Mouse (Mus musculus) heart, embryonic 16.5 days (tissue): ENCODE measurements around the gene Zfp217. TPM values are rescaled to one million over a fixed set of nuclear protein-coding genes. Genes with fewer than 3 reads are reported as not detected.

Experiments used
- ATAC-seq: fragments of 200-750 bp; cut with Nextera tagmentation; replicated peaks from 2 replicates; pipeline ENCODE4 v1.8.0; 2017; ENCODE audit warnings: moderate number of reproducible peaks; ENCODE audit not compliant: insufficient read depth, low FRiP score; ENCODE audit errors: extremely low read depth
- H3K27ac ChIP-seq: fragments of 300-500 bp; sonication (generic); 2 replicates; pipeline ENCODE4 v1.5.1; 2014; ENCODE audit warnings: mild to moderate bottlenecking, low read length, control low read depth, moderate library complexity
- H3K27me3 ChIP-seq: fragments of 300-500 bp; sonication (generic); 2 replicates; pipeline ENCODE4 v1.6.1; 2014; ENCODE audit warnings: low read length, mixed read lengths; ENCODE audit not compliant: control insufficient read depth, insufficient read depth
- H3K36me3 ChIP-seq: fragments of 300-500 bp; sonication (generic); 2 replicates; pipeline ENCODE4 v1.6.1; 2014; ENCODE audit not compliant: control insufficient read depth, insufficient read depth
- H3K4me1 ChIP-seq: fragments of 300-500 bp; sonication (generic); 2 replicates; pipeline ENCODE4 v1.6.1; 2014; ENCODE audit warnings: low read length, mixed read lengths; ENCODE audit not compliant: control insufficient read depth, insufficient read depth
- H3K4me2 ChIP-seq: fragments of 300-500 bp; sonication (generic); 2 replicates; pipeline ENCODE4 v1.6.1; 2014; ENCODE audit warnings: low read depth, mild to moderate bottlenecking, control low read depth, low read length
- H3K4me3 ChIP-seq: fragments of 300-500 bp; sonication (generic); 2 replicates; pipeline ENCODE4 v1.5.1; 2014; ENCODE audit warnings: mild to moderate bottlenecking, control low read depth, low read length
- H3K9ac ChIP-seq: fragments of 300-500 bp; sonication (generic); 2 replicates; pipeline ENCODE4 v1.6.1; 2014; ENCODE audit warnings: low read length, control low read depth
- H3K9me3 ChIP-seq: fragments of 300-500 bp; sonication (generic); replicated peaks from 2 replicates; pipeline ENCODE4 v1.6.1; 2016; ENCODE audit warnings: low read length; ENCODE audit not compliant: control insufficient read depth
- WGBS: fragments of 180-500 bp; shearing (Covaris S2); extraction: QIAGEN DNeasy Blood & Tissue Kit; methylation state at CpG from one replicate; pipeline ENCODE4 v1.1.7; 2014; 5-methylcytosine and 5-hydroxymethylcytosine counted together
- polyA plus RNA-seq: library from polyadenylated mRNA; unstranded; fragments of >200 nt; fragmentation: Nextera tagmentation; extraction: Ambion mirVana; gene quantifications from 2 replicates; pipeline ENCODE4 v1.2.1, GENCODE M21; 2015

Zfp217 gene
- polyA plus RNA-seq, 1 experiment from 2014 or later, result 3.6 TPM

- peak overlapping the region; percentile 46 for H3K4me2 ChIP-seq
- peaks cover 3% of the 10 kb centered on the region; the same call in 1 of the 2 replicates for H3K4me1 ChIP-seq
- 39% methylated on average over 15 of the region's 15 CpGs for WGBS
- no peaks in the 10 kb centered on the region for H3K27me3 ChIP-seq
- peak overlapping the region; percentile 26; the same call in 1 of the 2 replicates for H3K4me3 ChIP-seq
- H3K9me3 ChIP-seq, result peaks cover 12% of the 10 kb centered on the region
- H3K9ac ChIP-seq, result no peak overlapping the region
- no peak overlapping the region; the same call in 1 of the 2 replicates for H3K27ac ChIP-seq
- H3K36me3 ChIP-seq, result no peaks in the 10 kb centered on the region
- 0 out of 2 replicates have a peak, but pooled peaks have one; percentile 28 for ATAC-seq
Observed at GRCm38 (mm10) chr2:170070641-170071241, 77.2 kb downstream of the Zfp217 start.

DNA sequence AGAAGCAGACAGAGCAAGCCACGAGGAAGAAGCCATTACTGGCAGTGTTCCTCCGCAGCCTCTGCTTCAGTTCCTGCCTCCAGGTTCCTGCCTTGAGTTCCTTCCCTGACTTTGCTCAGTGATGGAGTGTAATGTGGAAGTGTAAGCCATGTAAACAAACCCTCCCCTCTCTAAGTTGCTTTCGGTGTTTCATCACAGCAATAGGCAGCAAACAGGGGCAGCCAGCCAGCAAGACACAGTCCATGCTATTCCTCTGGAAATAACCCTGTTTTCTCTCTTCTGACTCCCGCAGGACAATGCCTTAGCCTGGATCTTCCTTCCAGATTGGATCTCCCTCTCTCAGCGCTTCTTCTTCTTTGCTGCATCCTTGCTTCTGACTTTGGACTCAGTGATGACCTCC lies 77.9 kb downstream of the Zfp217 start:
- Histone ChIP-seq H3K27me3 (no peaks in the 10 kb centered on the region), H3K4me3 (no peak overlapping the region), H3K4me1 (peaks cover 3% of the 10 kb centered on the region; the same call in 1 of the 2 replicates), H3K9ac (no peak overlapping the region), H3K4me2 (no peak overlapping the region), H3K9me3 (peaks cover 13% of the 10 kb centered on the region), H3K36me3 (no peaks in the 10 kb centered on the region), H3K27ac (no peak overlapping the region)
- WGBS, result 70% methylated on average over 5 of the region's 5 CpGs
- no peak for ATAC-seq

DNA sequence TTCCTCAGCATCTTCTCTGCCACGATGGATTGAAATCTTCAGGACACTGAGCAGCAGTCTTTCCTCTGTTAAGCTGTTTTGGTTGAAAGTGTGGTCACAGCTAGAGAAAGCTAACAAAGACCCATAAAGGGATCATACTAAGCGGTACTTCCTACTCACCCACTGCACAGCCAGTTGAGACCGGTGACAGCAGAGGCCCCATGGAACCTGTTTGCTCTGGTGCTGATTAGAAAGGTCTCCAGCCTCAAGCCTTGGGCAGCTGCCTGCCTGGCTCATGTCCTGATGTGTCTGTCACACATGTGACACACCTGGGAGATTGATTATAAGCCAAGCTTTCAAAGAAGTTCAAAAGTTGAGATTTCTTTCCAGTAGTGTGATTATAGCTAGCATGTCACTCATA lies 85.5 kb downstream of the Zfp217 start:
- Histone ChIP-seq H3K27me3 (no peaks in the 10 kb centered on the region), H3K4me1 (no peaks in the 10 kb centered on the region), H3K36me3 (no peaks in the 10 kb centered on the region), H3K4me3 (no peak overlapping the region), H3K27ac (no peak overlapping the region), H3K4me2 (no peak overlapping the region), H3K9me3 (peaks cover 9% of the 10 kb centered on the region), H3K9ac (no peak overlapping the region)
- ATAC-seq, result no peak
- WGBS, result 73% methylated on average over 3 of the region's 3 CpGs

DNA sequence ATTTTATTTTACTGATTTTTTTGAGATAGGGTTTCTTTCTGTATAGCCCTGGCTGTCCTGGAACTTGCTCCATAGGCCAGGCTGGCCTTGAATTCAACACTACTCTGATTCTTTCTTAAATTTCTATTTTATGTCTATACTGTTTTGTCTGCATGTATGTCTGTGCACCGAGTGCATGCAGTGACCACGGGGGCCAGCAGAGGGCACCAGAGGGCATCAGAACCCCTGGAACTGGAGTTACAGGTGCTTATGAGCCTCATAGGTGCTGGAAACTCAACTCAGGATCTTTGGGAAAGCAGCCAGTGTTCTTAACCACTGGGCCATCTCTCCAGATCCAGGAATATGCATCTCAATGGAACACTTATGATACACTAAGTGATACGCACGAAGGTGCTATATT lies 87.8 kb downstream of the Zfp217 start:
- no peak overlapping the region for H3K4me3 ChIP-seq
- no peaks in the 10 kb centered on the region for H3K36me3 ChIP-seq
- no peak overlapping the region for H3K27ac ChIP-seq
- no peak for ATAC-seq
- no peak overlapping the region for H3K4me2 ChIP-seq
- WGBS, result 60% methylated on average over 4 of the region's 4 CpGs
- H3K9me3 ChIP-seq, result no peaks in the 10 kb centered on the region
- H3K9ac ChIP-seq, result no peak overlapping the region
- H3K4me1 ChIP-seq, result no peaks in the 10 kb centered on the region
- H3K27me3 ChIP-seq, result no peaks in the 10 kb centered on the region

GRCm38 (mm10) chr2:170058774-170059173 lies 89.1 kb downstream of the Zfp217 start:
- H3K36me3 ChIP-seq, result no peaks in the 10 kb centered on the region
- ATAC-seq, result no peak
- no peaks in the 10 kb centered on the region for H3K4me1 ChIP-seq
- H3K4me2 ChIP-seq, result no peak overlapping the region
- no peaks in the 10 kb centered on the region for H3K27me3 ChIP-seq
- no peaks in the 10 kb centered on the region for H3K9me3 ChIP-seq
- no peak overlapping the region for H3K27ac ChIP-seq
- no peak overlapping the region for H3K4me3 ChIP-seq
- 79% methylated on average over 14 of the region's 14 CpGs for WGBS
- H3K9ac ChIP-seq, result no peak overlapping the region
